Mouse (Mus musculus) bone marrow macrophage, adult 2 months (primary cell): ENCODE data around the gene Aamp.

Experiments
- CTCF ChIP-seq: IDR thresholded peaks from 2 replicates; pipeline ENCODE4 v1.5.1; 2012; ENCODE audit warnings: low read depth, mild to moderate bottlenecking, low read length, moderate library complexity
- POLR2A ChIP-seq: IDR thresholded peaks from 2 replicates; pipeline ENCODE4 v1.6.1; 2012; ENCODE audit warnings: mild to moderate bottlenecking, low read depth, low read length, borderline replicate concordance

DNA sequence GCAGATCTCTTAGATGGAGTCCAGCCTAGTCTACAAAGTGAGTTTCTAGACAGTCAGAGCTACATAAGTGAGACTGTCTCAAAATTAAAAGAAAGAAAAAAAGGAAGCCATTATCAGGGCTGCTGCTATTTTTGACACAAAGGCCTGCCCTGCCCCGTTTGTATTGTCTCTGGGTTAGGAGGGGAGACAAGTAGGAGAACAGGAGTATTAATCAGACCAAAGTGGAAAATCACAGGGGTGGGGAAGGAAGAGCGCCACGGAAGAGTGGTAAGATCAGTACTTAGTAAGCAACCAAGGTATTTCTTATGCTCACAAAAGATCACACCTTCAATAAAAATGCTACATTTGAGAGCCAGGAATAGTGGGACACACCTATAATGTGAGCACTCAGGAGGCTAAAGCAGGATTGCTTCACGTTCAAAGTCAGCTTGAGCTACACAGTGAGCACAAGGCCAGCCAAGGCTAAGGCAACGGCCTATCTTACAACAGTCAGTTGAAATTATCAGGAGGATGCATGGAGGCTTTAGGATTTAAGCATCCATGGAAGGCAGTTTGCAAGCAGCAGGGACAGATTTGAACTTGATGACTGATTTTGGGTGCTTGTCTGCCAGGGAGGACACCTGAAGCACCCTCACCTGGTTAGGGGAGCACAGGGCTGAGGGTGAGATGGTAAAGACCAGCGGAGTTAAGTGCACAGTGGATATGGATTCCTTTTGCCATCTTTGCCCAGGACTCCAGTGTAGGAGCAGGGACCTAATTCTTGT, 16.0 kb upstream of the Aamp start:
- TF ChIP-seq POLR2A, result no peak
- no peak for TF ChIP-seq CTCF
